Mouse (Mus musculus): ENCODE measurements around the gene Zc3h7a.

Gene Zc3h7a

DNA sequence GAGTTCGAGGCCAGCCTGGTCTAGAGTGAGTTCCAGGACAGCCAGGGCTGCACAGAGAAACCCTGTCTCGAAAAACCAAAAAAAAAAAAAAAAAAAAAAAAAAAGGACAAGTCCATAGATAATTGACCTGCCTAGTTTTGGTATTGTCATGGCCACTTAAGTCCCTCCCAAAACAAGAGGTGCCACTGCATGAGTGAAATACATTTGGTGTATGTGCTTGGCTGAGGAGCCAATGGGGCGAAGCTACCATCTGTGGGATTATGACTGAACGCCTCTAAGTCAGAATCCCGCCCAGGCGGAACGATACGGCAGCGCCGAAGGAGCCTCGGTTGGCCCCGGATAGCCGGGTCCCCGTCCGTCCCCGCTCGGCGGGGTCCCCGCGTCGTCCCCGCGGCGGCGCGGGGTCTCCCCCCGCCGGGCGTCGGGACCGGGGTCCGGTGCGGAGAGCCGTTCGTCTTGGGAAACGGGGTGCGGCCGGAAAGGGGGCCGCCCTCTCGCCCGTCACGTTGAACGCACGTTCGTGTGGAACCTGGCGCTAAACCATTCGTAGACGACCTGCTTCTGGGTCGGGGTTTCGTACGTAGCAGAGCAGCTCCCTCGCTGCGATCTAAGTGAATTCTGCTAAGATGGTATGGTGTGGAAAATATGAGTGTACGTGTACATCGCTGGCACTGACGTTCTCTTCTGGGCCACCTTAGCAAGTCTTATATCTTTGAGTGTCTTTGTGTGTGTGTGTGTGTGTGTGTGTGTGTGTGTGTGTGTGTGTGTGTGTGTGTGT is 32.3 kb downstream of the Zc3h7a start:
- peak; percentile 96 for DNase-seq

DNA sequence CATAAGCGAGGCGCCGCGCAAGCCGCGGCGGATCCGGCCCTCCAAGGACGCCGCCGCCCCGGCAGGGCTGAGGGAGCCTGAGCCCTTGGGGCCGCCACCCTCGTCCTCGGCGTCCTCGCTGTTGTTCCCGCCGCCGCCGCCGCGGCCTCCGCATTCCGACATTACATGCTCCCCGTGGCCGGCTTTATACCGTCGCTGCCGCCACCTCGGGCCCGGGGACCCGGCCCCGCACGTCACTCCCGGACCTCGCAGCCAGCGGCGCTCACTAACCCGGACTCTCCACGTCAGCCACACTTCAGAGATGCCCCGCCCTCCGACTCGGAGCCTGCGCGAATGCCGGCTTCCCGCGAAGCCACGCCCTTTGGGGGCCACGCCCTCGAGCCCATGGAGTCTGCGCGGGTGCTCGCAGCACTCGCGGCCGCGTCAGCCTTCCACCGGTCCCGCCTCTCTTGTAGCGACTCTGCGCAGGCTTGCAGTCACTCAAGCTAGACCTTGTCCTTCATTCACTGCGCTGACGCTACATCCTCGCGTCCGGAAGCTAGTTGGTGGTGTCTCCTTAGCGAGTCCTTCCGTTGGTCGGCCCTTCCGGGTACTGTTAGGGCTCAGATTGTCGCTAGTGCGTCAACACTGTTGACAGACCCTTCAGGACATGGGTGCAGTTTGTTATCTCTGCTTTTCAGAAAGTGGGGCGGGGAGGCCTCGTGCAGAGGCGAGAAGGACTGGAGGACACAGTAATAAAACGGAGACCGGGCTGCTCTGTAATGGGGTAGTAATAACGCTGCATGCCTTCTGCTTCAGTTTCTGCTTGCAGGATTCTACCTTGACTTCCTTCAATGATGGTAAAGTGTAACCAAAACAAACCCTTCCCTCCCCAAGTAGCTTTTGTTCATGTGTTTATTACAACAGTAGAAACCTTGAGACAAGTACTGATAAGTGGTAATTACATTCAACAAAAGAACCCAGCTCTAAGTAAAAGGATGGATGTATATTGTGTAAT is 41.5 kb downstream of the Zc3h7a start, which contains the start of gene Txndc11:
Gene Txndc11 (minus strand): TSS at position 303 of the 997 bp plus-strand sequence.
- DNase-seq, result peak; percentile 100

DNA sequence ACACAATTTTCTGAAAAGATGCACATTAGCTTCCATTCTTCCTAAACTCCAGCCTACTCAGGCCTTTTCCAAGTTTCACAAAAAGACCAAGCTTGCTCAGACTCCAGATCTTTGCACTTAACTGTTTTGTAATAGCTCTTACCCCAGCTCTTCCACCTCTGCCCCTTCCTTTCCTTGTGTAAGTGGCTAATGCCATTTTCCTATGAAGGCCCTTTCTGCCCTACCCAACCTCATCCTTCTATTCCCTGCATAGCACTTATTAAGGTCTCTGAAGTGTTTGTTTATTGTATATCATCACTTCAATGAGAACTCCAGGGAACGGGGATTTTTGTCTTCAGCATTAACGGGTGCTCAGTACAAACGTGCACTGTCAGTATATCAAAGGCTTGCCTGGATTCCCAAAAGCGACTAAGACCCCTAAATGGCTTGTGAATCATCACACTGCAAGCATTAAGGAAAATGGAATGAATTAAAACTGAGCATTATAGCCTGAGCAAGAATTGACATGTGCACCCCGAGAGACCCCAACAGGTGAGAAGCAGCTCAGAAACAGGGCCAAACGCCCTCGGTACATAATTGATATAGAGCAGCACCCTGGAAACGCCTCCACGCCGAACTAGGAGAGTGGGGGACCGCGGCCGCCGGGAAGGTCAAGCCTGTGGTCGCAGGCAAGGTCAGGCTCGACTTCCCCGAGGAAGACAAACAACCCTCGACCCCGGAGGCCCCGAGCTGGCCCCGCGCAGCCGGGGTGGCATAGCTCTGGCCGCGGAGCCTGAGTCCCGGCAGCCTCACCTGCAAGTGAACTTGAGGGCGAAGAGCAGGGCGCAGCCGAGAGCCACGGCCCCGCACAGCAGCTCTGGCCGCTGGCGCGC is 42.5 kb downstream of the Zc3h7a start:
- peak; percentile 22 for DNase-seq

DNA sequence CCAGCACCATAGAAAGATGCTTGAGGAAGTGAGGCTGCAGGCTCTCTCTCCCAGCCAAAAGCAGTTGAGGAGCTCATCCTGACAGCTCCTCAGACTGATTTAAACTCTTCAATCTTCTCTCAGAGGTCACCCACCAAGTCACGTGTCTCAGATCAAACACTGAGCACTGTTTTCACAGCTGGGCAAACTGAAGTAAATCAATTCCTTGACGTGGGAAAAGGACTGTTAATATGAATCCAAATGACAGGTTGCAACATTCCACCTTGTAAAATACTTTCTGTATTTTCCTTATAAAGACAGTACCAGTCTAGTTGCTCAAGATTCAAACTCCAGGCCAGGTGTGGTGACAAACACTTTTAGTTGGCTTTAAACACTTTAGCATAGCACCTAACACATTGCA is 43.4 kb downstream of the Zc3h7a start:
- peak; percentile 8 for DNase-seq

DNA sequence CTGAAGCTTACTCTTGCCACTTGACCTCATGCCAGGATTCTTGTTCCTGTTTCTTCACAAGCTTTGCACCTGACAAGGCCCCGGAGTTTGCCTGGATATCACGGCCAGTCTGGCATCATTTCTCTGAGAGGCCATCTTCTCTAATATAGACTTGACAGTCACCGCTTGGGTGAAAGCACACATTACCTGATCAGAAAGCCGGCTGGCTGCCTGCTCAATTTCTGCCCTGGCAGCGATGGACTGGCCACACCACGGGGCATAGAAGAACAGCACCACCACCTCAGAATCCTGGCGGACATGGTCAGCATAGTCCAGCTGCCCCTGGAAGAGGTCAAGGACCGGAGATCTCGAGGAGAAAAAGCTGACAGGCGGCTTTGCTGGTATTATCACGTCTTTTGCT is 47.9 kb downstream of the Zc3h7a start:
- DNase-seq, result no peak

DNA sequence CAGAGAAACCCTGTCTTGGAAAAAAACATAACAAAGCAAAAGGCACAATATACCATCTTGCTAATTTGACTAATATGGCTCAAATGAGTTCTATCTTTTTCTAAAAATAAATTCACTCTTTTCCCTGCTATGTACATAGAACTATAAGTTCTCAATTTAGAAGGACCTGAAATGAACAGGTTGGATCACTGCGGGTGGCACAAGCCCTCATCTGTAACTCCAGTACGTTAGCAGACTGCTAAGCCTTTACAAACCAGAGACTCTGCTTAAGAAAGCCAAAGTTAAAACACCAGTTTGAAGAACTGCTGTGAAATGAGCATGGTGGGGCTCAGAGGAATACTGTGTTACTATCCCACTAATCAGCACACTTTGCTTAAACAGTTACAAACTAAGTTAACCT is 50.8 kb downstream of the Zc3h7a start:
- DNase-seq, result no peak

DNA sequence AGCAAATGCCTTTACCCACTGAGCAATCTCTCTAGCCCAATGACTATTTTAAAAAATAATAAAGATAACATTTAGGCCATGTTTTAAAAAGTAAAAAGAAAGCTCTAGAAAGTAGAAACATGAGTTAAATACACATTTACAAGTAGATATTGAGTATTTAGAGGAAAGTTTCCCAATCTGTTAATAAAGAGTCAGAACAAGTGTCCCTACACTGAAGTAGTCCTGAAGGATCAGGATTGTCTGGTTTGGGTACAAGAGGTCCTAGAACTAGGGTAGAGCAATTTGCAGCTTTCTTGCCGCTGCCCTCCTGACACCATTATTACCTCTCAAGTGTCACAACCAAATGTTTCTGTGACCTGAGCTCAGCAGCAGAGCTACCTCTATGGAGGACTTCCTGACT is 52.1 kb downstream of the Zc3h7a start:
- DNase-seq, result peak; percentile 10

DNA sequence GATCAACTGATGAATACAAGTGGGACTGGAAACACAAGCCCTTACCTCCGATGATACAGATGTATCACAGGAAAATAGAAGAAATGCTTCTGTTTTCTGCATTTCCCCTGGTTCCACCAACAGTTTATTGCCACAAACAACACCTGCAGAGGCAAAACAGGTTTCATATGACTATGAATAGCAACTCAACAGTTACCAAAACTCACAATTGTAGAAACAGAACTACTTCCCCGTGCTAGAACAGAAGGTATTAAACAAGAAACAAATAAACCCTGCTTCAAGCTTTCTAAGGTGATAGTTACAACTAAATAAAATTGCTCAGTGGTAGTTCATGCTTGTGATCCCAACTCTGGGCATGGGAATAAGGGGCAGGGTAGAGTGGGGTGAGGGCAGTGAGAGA is 53.6 kb downstream of the Zc3h7a start:
- no peak for DNase-seq

DNA sequence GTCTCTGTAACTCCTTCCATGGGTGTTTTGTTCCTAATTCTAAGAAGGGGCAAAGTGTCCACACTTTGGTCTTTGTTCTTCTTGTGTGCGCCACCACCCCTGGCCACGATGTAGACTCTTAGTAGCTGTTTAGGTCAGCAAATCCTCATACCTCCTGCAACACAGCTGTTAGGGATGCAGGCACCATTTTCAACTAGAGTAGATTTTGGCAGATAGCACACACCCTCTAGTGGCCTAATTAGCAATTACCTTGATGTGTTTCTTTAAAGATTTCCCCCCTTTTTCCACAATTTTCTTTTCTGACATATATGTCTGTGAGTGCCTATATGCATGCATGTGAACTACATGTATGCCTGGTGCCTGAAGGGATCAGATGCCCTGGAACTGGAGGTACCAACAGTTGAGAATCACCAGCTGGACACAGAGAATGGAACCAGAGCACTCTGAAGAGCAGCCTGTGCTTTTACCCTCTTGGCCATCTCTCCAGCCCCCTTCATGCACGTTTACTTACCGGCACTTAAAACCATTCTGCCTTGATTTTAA is 66.9 kb downstream of the Zc3h7a start:
- DNase-seq, result peak; percentile 34

DNA sequence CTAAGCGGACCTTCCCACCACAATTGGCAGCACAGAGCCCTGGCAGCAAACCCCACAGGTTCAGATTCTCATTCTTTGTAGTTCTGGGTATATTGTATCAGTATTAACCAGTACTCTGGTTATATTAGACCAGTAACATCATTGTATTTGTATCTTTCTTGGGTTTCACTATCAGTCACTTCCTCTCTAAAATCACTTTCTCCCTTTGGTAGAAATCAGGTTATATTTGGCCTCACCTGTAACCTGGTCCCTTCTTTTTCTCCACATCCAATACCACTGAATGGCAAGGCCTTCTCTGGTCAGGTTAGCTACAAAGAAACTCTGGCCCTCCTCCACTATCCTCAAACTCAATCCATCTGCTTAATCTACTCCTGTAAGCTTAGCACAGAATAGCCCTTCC is 71.3 kb downstream of the Zc3h7a start:
- no peak for DNase-seq

DNA sequence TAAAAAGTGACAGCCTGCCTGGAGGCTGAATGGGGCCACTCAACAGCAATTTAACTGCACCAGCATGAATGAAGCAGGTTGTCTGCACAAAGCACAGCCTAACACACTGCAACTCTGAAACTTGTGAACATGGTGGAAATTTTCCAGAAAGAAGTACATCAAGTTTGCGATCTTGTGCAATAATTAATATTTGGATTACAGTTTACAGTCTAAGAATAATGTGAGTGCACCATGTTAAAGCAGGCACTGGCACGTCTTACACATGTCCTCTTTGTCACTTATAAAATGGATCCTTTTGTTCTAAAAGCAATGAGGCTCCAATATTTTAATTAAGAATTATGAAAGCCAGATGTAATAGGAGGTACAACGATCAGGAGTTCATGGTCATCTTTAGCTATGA is 78.9 kb downstream of the Zc3h7a start:
- DNase-seq, result no peak

DNA sequence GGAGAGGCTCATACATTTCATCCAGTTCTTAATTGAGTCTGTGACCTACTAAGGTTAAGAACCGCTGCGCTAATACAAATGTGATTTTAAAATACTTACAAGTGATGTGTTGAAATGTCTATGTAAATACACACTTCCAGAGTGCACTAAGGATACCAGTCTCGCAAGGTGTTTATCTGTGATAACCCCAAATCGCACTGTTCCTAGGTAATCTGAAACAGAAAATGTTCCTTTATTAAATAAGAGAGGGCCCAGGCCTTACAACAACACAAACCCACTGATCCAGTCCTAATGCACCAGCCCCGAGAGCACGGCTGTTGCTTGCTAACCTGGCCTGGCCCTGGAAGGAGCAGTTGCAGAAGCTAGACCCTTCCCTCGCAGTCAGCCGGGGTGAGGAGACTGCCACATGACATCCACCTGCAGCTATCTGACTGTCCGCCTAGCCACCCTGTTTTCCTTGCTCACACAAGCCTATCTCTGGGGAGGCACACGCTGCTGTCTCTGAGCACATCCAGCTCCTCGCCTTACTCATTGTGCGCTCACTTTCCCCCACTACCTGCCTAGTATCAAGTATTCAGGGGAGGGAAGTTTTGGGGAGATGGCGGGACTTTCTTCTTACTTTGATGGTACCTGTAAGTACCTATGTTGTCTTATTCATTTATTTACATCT is 82.3 kb downstream of the Zc3h7a start:
- no peak for DNase-seq

DNA sequence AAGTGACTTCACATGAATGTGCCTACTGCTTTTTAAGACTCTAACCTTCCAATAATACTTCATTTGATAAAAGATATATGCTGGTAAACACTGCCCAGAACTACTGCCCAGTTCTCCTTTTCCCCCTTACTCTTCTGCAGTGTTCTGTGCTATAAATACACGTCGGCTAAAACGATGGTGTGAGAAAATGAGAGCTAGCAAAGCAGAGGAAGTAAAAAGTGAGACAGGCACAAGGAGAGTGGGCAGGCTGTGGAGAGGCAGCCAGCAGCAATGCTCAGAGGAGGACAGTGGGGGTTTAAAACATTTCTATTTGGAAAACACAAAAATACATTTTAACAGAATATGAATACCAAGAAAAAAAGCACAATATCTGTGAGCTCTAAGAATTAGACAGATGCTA is 83.7 kb downstream of the Zc3h7a start:
- no peak for DNase-seq

DNA sequence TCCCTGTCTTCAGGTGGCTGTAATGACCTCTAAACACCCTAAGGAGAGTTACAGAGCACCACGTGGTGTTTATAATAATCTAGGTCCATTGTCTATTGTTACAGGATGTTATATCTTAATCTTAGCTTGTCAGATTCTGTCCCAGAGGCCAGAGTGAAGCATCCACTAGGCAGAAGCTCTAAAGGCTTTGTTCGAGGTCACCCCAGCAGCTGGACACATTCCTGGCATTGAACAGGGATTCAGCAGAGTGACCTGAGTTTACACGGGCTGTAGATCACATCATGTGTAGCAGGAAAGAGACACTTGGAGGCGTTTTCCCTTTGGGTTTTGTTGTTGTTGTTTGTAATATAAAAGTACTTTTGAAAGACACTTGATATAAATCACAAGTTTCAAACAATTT is 84.1 kb downstream of the Zc3h7a start:
- no peak for DNase-seq

DNA sequence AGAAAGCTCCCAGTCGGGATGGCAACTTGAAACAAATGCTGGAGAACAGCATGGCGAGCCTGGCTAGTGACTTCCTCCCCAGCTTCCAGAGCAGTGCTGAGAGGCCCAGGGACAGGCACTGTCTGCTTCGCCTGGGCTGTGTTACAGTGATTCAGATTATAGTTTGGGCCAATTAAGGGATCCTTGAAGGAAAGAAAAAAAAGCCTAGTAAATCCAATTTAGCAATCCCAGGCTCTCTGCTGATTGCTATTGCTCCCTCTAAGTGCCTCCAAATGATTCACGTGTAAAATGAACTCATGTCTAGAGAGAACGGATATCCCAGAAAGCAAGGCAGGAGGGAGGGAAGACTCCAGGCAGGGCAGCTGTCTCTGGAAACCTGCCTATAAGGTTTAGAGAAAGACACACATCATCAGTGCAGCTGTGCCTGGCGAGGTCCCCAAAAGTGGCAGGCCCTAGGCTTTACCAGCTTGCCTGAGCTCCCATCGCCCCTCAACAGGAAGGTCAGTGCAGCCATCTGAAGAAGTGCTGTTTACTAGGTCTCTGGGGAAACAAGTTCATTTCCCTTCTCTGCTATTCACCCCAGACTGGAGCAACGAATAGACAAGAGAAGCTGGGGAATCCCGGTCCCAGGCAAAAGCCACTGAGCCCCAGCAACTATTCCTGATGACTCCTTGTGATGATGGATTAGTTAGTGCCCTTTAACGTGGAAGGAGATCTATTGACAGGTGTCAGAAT is 85.2 kb downstream of the Zc3h7a start:
- no peak for DNase-seq

DNA sequence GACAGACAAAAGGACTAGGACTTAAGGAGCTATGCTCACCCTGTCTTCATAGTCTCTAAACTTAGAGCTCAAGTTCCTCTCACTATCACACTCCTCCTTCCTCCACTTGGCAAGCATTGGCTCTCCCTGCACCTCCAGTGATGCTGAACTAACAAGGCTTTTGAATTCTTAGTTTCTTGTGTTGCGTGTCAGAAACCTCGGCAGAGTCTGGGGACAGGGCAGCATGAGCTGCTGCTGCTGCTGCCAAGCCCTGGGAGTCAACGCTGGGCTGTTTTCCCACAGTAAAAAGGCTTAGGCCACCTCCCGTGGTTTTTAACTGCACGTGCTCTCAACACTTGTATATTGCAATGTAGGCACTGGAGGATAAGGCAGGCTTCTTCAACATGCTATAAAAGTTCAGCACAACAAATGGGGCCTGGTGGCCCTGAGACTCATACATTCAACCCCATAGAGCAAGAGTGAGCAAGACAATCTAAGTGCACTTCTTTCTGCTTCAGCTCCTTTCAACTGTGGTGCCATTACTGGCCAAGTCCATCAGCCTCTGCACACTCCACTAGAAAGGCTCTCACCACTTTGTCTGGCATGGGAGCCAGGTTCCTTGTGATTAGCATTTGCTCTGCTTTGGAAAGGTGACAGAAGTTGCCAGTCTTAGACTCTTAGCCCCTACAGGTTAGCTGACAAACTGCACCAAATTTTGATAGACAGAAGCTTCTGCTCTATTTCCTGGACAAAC is 89.2 kb downstream of the Zc3h7a start:
- no peak for DNase-seq

Data from lung, postnatal 36 days (tissue).